Mouse (Mus musculus): ENCODE measurements at regions not wholly inside any gene's neighbourhood (a gene's known extent, or its start where the extent isn't known, plus 50 kb on each side); places are given as distances from the start of the nearest gene placed in this dataset.

GRCm38 (mm10) chr4:30776816-30777442 is 1187.0 kb upstream of the Map3k7 start:
- WGBS: 75% methylated on average over 2 of the region's 2 CpGs
- no peaks in the 10 kb centered on the region for H3K27me3 ChIP-seq (ENCODE audit: control insufficient read depth, insufficient read depth, low read length)
- no peaks in the 10 kb centered on the region for H3K4me1 ChIP-seq (ENCODE audit: control insufficient read depth, insufficient read depth, insufficient read length, low read length)
- H3K4me3 ChIP-seq (ENCODE audit: low read depth, low read length): no peak overlapping the region
- no peak overlapping the region for H3K27ac ChIP-seq (ENCODE audit: insufficient read depth, low read depth, low read length)
- no peak for TF ChIP-seq CTCF (IDR thresholded peaks at IDR 0.05; ENCODE audit: extremely low read depth, insufficient read length, insufficient replicate concordance, low read depth, low read length)
- TF ChIP-seq POLR2A (IDR thresholded peaks at IDR 0.05; ENCODE audit: low read depth, low read length): no peak
- no peaks in the 10 kb centered on the region for H3K36me3 ChIP-seq (ENCODE audit: control insufficient read depth, insufficient read depth, low read length)

GRCm38 (mm10) chr4:30781649-30782048 is 1182.2 kb upstream of the Map3k7 start:
- WGBS: 75% methylated on average over 2 of the region's 2 CpGs
- Histone ChIP-seq H3K4me3 (ENCODE audit: low read depth, low read length) (no peak overlapping the region), H3K4me1 (ENCODE audit: control insufficient read depth, insufficient read depth, insufficient read length, low read length) (no peaks in the 10 kb centered on the region), H3K36me3 (ENCODE audit: control insufficient read depth, insufficient read depth, low read length) (no peaks in the 10 kb centered on the region), H3K27me3 (ENCODE audit: control insufficient read depth, insufficient read depth, low read length) (no peaks in the 10 kb centered on the region), H3K27ac (ENCODE audit: insufficient read depth, low read depth, low read length) (no peak overlapping the region)
- no peak for TF ChIP-seq CTCF (IDR thresholded peaks at IDR 0.05; ENCODE audit: extremely low read depth, insufficient read length, insufficient replicate concordance, low read depth, low read length)
- no peak for TF ChIP-seq POLR2A (IDR thresholded peaks at IDR 0.05; ENCODE audit: low read depth, low read length)

GRCm38 (mm10) chr4:30789976-30790657 is 1173.8 kb upstream of the Map3k7 start:
- H3K27ac ChIP-seq (ENCODE audit: insufficient read depth, low read depth, low read length): no peak overlapping the region
- H3K4me3 ChIP-seq (ENCODE audit: low read depth, low read length): no peak overlapping the region
- H3K4me1 ChIP-seq (ENCODE audit: control insufficient read depth, insufficient read depth, insufficient read length, low read length): no peaks in the 10 kb centered on the region
- TF ChIP-seq POLR2A (IDR thresholded peaks at IDR 0.05; ENCODE audit: low read depth, low read length) (no peak), CTCF (IDR thresholded peaks at IDR 0.05; ENCODE audit: extremely low read depth, insufficient read length, insufficient replicate concordance, low read depth, low read length) (no peak)
- no peaks in the 10 kb centered on the region for H3K36me3 ChIP-seq (ENCODE audit: control insufficient read depth, insufficient read depth, low read length)
- WGBS: 53% methylated on average over 5 of the region's 5 CpGs
- no peaks in the 10 kb centered on the region for H3K27me3 ChIP-seq (ENCODE audit: control insufficient read depth, insufficient read depth, low read length)

GRCm38 (mm10) chr4:30809798-30810197 is 1154.1 kb upstream of the Map3k7 start:
- no peaks in the 10 kb centered on the region for H3K36me3 ChIP-seq (ENCODE audit: control insufficient read depth, insufficient read depth, low read length)
- H3K27ac ChIP-seq (ENCODE audit: insufficient read depth, low read depth, low read length): no peak overlapping the region
- H3K27me3 ChIP-seq (ENCODE audit: control insufficient read depth, insufficient read depth, low read length): no peaks in the 10 kb centered on the region
- TF ChIP-seq CTCF (IDR thresholded peaks at IDR 0.05; ENCODE audit: extremely low read depth, insufficient read length, insufficient replicate concordance, low read depth, low read length) (no peak), POLR2A (IDR thresholded peaks at IDR 0.05; ENCODE audit: low read depth, low read length) (no peak)
- H3K4me3 ChIP-seq (ENCODE audit: low read depth, low read length): no peak overlapping the region
- no peaks in the 10 kb centered on the region for H3K4me1 ChIP-seq (ENCODE audit: control insufficient read depth, insufficient read depth, insufficient read length, low read length)

GRCm38 (mm10) chr4:30855361-30856056 is 1108.4 kb upstream of the Map3k7 start:
- WGBS: 73% methylated on average over 5 of the region's 5 CpGs
- Histone ChIP-seq H3K4me1 (ENCODE audit: control insufficient read depth, insufficient read depth, insufficient read length, low read length) (no peaks in the 10 kb centered on the region), H3K27ac (ENCODE audit: insufficient read depth, low read depth, low read length) (no peak overlapping the region), H3K27me3 (ENCODE audit: control insufficient read depth, insufficient read depth, low read length) (no peaks in the 10 kb centered on the region), H3K4me3 (ENCODE audit: low read depth, low read length) (no peak overlapping the region), H3K36me3 (ENCODE audit: control insufficient read depth, insufficient read depth, low read length) (no peaks in the 10 kb centered on the region)
- TF ChIP-seq CTCF (IDR thresholded peaks at IDR 0.05; ENCODE audit: extremely low read depth, insufficient read length, insufficient replicate concordance, low read depth, low read length): no peak

- Histone ChIP-seq H3K36me3 (ENCODE audit: control insufficient read depth, insufficient read depth, low read length) (no peaks in the 10 kb centered on the region), H3K27me3 (ENCODE audit: control insufficient read depth, insufficient read depth, low read length) (no peaks in the 10 kb centered on the region), H3K27ac (ENCODE audit: insufficient read depth, low read depth, low read length) (no peak overlapping the region), H3K4me1 (ENCODE audit: control insufficient read depth, insufficient read depth, insufficient read length, low read length) (no peaks in the 10 kb centered on the region), H3K4me3 (ENCODE audit: low read depth, low read length) (no peak overlapping the region)
- 81% methylated on average over 2 of the region's 2 CpGs for WGBS
- TF ChIP-seq POLR2A (IDR thresholded peaks at IDR 0.05; ENCODE audit: low read depth, low read length) (no peak), CTCF (IDR thresholded peaks at IDR 0.05; ENCODE audit: extremely low read depth, insufficient read length, insufficient replicate concordance, low read depth, low read length) (no peak)
Measured at GRCm38 (mm10) chr4:30904966-30905365, 1058.9 kb upstream of the Map3k7 start.

GRCm38 (mm10) chr4:30922944-30923343 is 1041.0 kb upstream of the Map3k7 start:
- H3K27me3 ChIP-seq (ENCODE audit: control insufficient read depth, insufficient read depth, low read length): no peaks in the 10 kb centered on the region
- no peak overlapping the region for H3K4me3 ChIP-seq (ENCODE audit: low read depth, low read length)
- WGBS: 91% methylated on average over 4 of the region's 4 CpGs
- H3K27ac ChIP-seq (ENCODE audit: insufficient read depth, low read depth, low read length): no peak overlapping the region
- H3K36me3 ChIP-seq (ENCODE audit: control insufficient read depth, insufficient read depth, low read length): no peaks in the 10 kb centered on the region
- H3K4me1 ChIP-seq (ENCODE audit: control insufficient read depth, insufficient read depth, insufficient read length, low read length): no peaks in the 10 kb centered on the region
- TF ChIP-seq CTCF (IDR thresholded peaks at IDR 0.05; ENCODE audit: extremely low read depth, insufficient read length, insufficient replicate concordance, low read depth, low read length) (no peak), POLR2A (IDR thresholded peaks at IDR 0.05; ENCODE audit: low read depth, low read length) (no peak)
